Mouse (Mus musculus): ENCODE measurements around the gene Slc16a3.

GRCm38 (mm10) chr11:120900276-120901244 lies 47.7 kb upstream of the Slc16a3 start:
- TF ChIP-seq CTCF (IDR thresholded peaks at IDR 0.05; ENCODE audit: low read depth, low read length) = no peak
- no peak for TF ChIP-seq TAL1 (conservative IDR thresholded peaks at IDR 0.05; ENCODE audit: low read depth, low read length)
- TF ChIP-seq GATA1 (IDR thresholded peaks at IDR 0.05; ENCODE audit: borderline replicate concordance, low read length) = no peak
- TF ChIP-seq GATA2 (IDR thresholded peaks at IDR 0.05; ENCODE audit: borderline replicate concordance, low read depth, low read length) = no peak
- no peak for TF ChIP-seq POLR2AphosphoS5 (IDR thresholded peaks at IDR 0.05; ENCODE audit: insufficient replicate concordance, low read depth, low read length)
